Mouse (Mus musculus): ENCODE measurements around the gene Tbc1d8b.
"Not testable (repeated sequence)": the region's sequence is repeated elsewhere in the genome, so short reads cannot be mapped to it uniquely, and the experiment has no call there.

The Tbc1d8b gene

DNA sequence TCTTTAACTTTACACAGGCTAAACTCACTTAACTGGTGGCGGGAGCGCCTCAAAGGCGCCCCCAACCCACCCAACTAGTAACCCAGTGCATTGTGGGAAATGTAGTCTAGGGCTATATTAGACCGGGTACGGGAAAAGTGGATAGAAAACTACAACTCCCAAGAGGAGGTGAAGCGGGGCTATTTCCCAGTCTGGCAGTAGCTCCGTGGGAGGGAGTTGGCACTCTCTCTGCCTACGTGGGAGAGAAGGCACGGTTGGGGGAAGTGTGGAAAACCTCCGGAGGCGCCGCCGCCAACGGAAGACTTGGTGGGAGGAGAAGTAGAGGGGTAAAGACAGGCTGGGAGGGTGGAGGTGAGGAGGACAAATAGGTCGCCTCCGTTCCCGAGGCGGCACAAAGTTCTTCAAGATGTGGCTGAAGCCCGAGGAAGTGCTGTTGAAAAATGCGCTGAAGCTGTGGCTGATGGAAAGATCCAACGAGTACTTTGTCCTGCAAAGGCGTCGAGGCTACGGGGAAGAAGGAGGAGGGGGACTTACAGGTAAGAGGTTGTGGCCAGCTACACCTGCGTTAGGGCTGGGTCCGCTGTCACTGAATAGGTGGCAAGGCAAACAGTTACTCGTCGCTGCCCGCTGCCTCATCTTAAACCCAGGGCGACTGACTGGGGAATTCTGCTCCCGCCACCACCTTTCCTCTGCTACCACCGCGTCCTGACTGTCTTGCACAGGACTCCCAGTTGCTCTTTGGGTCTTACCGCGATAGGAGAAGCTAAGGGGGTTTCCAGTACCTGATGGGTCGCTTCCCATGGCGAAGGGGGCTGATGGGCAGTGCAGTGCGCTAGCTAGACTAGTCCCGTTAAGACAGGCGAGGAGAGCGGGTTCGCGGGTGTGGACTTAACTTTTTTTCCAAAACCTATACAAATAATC lies at the start of gene Tbc1d8b:
Tbc1d8b (plus strand) TSS at position 222 of the 921 bp plus-strand sequence.
- peak; percentile 78 to 87 for DNase-seq (ENCODE audit: low spot score in 2 of 2)

GRCm38 (mm10) chrX:139639744-139640143 lies 45.1 kb upstream of the Tbc1d8b start:
- no peak for DNase-seq (ENCODE audit: low spot score in 2 of 2)

- no peak for DNase-seq (ENCODE audit: low spot score in 2 of 2)
Measured at GRCm38 (mm10) chrX:139640418-139640817, 44.4 kb upstream of the Tbc1d8b start.

DNA sequence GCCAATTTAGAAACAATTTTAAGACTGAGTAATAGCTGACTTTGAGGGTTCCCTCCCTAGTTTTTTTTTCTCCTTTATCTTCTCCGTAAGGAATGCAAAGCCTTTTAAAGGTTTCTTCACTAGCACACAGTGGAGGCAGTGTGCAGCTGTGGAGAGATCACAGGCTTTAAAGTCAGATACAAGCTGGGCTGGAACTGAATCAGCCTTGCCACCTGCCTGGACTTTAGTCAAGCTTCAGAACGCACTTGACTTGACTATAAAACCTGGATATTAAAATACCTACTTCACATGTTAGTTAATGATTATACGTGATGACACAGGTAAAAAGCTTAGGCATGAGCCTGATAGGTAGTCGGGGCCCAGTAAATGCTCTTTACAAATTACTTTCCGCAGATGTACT lies 32.6 kb upstream of the Tbc1d8b start:
- DNase-seq (ENCODE audit: low spot score in 2 of 2), result no peak

DNA sequence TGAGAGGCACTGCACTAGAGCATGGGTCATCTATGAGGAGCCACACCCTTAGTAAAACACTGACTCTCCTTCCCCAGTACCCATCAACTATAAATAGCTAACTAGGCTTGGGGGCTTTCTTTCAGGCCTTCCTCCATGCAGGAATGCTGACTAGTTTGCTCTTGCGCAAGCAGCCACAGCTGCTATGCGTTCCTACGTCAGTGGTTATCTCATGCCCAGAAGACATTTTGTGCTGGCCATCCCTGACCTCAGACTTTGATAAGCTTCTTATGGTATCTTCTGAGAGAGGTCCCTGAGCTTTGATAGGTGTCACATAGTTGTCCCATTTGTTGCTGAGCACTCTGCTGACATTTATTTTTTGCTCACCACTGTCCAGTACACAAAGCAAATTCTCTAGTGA lies 31.5 kb upstream of the Tbc1d8b start:
- DNase-seq (ENCODE audit: low spot score in 2 of 2), result no peak

DNA sequence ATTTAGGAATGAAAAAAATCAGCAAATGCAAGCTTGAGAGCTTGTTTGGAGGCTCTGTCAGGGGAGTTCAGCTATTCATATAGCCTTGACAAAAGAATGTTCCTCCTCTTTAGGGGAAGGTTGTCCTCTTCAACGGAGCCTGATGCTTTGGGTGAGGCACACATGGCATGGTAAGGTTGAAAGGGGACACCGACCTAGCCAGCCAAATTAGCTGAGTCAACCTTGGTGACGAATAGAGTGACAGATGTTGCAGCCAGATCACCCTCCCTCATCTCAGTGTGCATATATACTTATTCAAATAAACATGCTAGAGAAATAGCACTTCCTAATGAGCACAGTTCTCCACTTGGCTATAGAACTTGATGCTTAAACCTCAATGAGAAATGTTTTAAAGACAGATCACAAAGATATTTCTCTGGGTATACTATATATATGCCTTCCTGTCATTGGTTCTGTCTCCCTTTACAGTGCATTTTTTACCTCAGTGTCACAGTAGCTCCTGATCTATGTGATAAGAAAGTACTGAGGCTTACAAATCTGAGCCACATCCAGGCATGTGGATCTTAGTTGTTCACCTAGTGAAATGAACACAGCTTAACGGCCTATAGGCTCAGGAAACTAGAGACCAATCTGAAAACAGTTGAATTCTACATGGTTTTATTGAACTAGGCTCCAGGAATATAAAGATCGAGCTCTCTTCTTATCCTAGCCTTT lies 30.3 kb upstream of the Tbc1d8b start:
- no peak for DNase-seq (ENCODE audit: low spot score in 2 of 2)

DNA sequence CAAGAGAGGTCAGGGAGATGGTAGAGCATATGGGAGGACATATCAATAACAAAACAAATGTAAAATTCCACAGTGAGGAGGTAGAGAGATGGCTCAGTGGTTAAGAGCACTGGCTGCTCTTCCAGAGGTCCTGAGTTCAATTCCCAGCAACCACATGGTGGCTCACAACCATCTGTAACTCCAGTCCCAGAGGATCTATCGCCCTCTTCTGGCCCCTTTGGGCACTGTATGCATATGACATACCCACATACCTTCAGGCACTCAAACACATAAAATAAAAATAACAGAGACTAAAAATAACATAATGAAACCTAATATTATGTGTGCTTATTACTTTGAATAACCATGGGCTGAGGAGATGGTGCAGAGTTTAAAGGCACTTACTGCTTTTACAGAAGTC lies 22.7 kb upstream of the Tbc1d8b start:
- no peak for DNase-seq (ENCODE audit: low spot score in 2 of 2)

GRCm38 (mm10) chrX:139665829-139666228 lies 19.0 kb upstream of the Tbc1d8b start:
- DNase-seq (ENCODE audit: low spot score in 2 of 2), result no peak

- DNase-seq (ENCODE audit: low spot score in 2 of 2), result no peak
Measured at GRCm38 (mm10) chrX:139684410-139684774, 404 bp upstream of the Tbc1d8b start.

GRCm38 (mm10) chrX:139714381-139714780 lies 29.6 kb downstream of the Tbc1d8b start, which contains the start of gene Gm15013:
Gene Gm15013 (minus strand): TSS chrX:139714481.
- no peak for DNase-seq (ENCODE audit: low spot score in 2 of 2)

- no peak for DNase-seq (ENCODE audit: low spot score in 2 of 2)
Measured at GRCm38 (mm10) chrX:139722350-139722749, 37.6 kb downstream of the Tbc1d8b start.

- DNase-seq (ENCODE audit: low spot score in 2 of 2), result no peak
Measured at GRCm38 (mm10) chrX:139730541-139730940, 45.7 kb downstream of the Tbc1d8b start.

GRCm38 (mm10) chrX:139737066-139737465 lies 52.3 kb downstream of the Tbc1d8b start:
- DNase-seq (ENCODE audit: low spot score in 2 of 2), result no peak

GRCm38 (mm10) chrX:139751855-139752254 lies 67.1 kb downstream of the Tbc1d8b start:
- peak in 1 of 2 experiments; percentile 48 for DNase-seq (ENCODE audit: low spot score in 2 of 2)

DNA sequence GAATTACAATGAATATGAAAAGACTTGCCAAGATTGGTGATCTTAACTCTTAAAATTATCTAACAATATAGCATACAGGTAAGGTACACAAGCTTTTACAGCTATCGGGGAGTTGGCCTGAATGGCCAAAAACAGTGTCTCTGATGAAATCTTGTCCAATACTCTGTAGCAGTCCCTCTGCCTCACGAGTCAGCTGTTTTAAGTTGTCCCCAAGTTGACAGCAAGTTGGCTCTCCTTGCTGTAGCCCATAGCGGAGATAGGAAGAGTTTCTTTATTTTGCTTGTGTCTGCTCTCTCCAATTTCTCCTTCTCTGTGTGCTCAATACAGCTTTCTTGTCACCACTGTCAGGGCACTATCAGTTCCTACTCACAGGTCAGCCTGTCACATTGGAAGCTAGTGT lies 73.8 kb downstream of the Tbc1d8b start:
- DNase-seq (ENCODE audit: low spot score in 2 of 2), result not testable (repeated sequence)

- DNase-seq (ENCODE audit: low spot score in 2 of 2), result peak; percentile 32 to 53
Measured at GRCm38 (mm10) chrX:139762546-139762945, 77.8 kb downstream of the Tbc1d8b start.

- DNase-seq (ENCODE audit: low spot score in 2 of 2), result no peak
Measured at GRCm38 (mm10) chrX:139769975-139770637, 85.3 kb downstream of the Tbc1d8b start.

- DNase-seq (ENCODE audit: low spot score in 2 of 2), result peak; percentile 39 to 53
Measured at GRCm38 (mm10) chrX:139774309-139775083, 89.7 kb downstream of the Tbc1d8b start.

- no peak for DNase-seq (ENCODE audit: low spot score in 2 of 2)
Measured at GRCm38 (mm10) chrX:139775084-139775612, 90.4 kb downstream of the Tbc1d8b start.

DNA sequence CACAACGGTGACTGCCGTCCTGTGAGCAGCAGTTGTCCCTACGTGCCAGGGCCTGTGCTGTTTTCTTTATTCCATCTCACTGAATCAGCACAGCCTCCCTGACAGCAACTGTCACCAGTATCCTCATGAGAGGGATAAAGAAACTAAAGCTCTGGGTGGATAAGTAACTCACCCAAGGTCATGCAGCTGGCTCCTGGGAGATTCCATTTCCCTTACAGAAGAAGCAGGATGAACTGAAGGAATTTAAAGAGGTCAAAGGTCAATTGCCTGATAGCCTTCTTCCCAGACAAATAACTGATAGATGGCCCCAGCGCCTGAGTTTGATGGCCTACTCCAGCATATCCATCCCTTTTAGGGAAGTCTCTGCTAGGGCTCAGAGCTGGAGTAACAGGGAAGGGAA lies 92.6 kb downstream of the Tbc1d8b start:
- no peak for DNase-seq (ENCODE audit: low spot score in 2 of 2)

- DNase-seq (ENCODE audit: low spot score in 2 of 2), result no peak
Measured at GRCm38 (mm10) chrX:139778886-139779285, 94.1 kb downstream of the Tbc1d8b start.
